Mouse (Mus musculus) heart, postnatal 0 days (tissue): ENCODE measurements around the gene Plekhj1.

Experiments used
- CTCF ChIP-seq: IDR thresholded peaks from 2 replicates; pipeline ENCODE4 v1.5.1; 2016; ENCODE audit warnings: antibody characterized with exemption, control low read depth, low read depth
- EP300 ChIP-seq: IDR thresholded peaks from 2 replicates; pipeline ENCODE4 v1.6.1; 2016; ENCODE audit warnings: antibody characterized with exemption, low read depth

DNA sequence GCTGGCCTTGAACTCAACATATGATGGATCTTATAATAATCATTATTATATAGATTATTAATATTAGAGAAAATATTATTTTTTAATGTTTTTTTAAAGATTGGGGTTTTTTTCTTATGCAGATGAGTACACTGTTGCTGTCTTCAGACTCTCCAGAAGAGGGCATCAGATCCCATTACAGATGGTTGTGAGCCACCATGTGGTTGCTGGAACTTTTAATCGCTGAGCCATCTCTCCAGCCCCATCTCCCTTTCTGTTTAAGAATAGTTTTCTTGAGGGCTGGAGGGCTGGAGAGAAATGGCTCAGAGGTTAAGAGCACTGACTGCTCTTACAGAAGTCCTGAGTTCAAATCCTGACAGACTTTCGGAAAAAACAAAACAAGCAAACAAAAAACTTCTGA, 23.6 kb upstream of the Plekhj1 start:
- TF ChIP-seq CTCF (peak; percentile 49), EP300 (no peak)
